Mouse (Mus musculus): ENCODE results near the gene Susd4. TPM values are rescaled to one million over a fixed set of nuclear protein-coding genes. Genes with fewer than 3 reads are reported as not detected.

Gene Susd4
- total RNA-seq, 2 experiments from 2014 or later, result 132 TPM

GRCm38 (mm10) chr1:182912591-182912990 lies 148.9 kb downstream of the Susd4 start:
- DNase-seq (ENCODE audit: low spot score in 2 of 2), result no peak

- DNase-seq (ENCODE audit: low spot score in 2 of 2), result no peak
Measured at GRCm38 (mm10) chr1:182914121-182914908, 150.7 kb downstream of the Susd4 start.

GRCm38 (mm10) chr1:182916166-182916565 lies 152.5 kb downstream of the Susd4 start:
- no peak for DNase-seq (ENCODE audit: low spot score in 2 of 2)

GRCm38 (mm10) chr1:182918718-182919346 lies 155.2 kb downstream of the Susd4 start:
- DNase-seq (ENCODE audit: low spot score in 2 of 2), result no peak

GRCm38 (mm10) chr1:182922824-182923223 lies 159.2 kb downstream of the Susd4 start:
- DNase-seq (ENCODE audit: low spot score in 2 of 2), result no peak

GRCm38 (mm10) chr1:182926465-182926864 lies 162.8 kb downstream of the Susd4 start:
- DNase-seq (ENCODE audit: low spot score in 2 of 2), result no peak

- DNase-seq (ENCODE audit: low spot score in 2 of 2), result peak in 1 of 2 experiments; percentile 30
Measured at GRCm38 (mm10) chr1:182927878-182928851, 164.5 kb downstream of the Susd4 start.

GRCm38 (mm10) chr1:182935469-182935868 lies 171.8 kb downstream of the Susd4 start:
- DNase-seq (ENCODE audit: low spot score in 2 of 2), result no peak

- DNase-seq (ENCODE audit: low spot score in 2 of 2), result no peak
Measured at GRCm38 (mm10) chr1:182937486-182938120, 173.9 kb downstream of the Susd4 start.

- DNase-seq (ENCODE audit: low spot score in 2 of 2), result no peak
Measured at GRCm38 (mm10) chr1:182941921-182942320, 178.3 kb downstream of the Susd4 start.

- DNase-seq (ENCODE audit: low spot score in 2 of 2), result no peak
Measured at GRCm38 (mm10) chr1:182943911-182944310, 180.3 kb downstream of the Susd4 start.

- DNase-seq (ENCODE audit: low spot score in 2 of 2), result no peak
Measured at GRCm38 (mm10) chr1:182944638-182945037, 181.0 kb downstream of the Susd4 start.

GRCm38 (mm10) chr1:182945561-182945960 lies 181.9 kb downstream of the Susd4 start:
- no peak for DNase-seq (ENCODE audit: low spot score in 2 of 2)

Other genes with a start within 250 kb of the Susd4 start
- 10 to 100 TPM; 63.2 to 68.1 TPM for gene Capn2, start 246.3 kb upstream of the Susd4 start, total RNA-seq (2021)
- gene Capn8, start 198.9 kb upstream of the Susd4 start, total RNA-seq (2021), result not detected
- under 1 TPM in 1 of 2 experiments, not detected in 1; 0.25 TPM for gene Ccdc185, start 14.7 kb upstream of the Susd4 start, total RNA-seq (2021)
- gene Tlr5, start 190.9 kb downstream of the Susd4 start, total RNA-seq (2021), result under 1 TPM; 0.37 to 0.63 TPM